Comparison of ENCODE assay signal across 7 mouse cellular contexts in genomic region chr12:112720216-112720615, GRCm38 (mm10). TPM values are rescaled to one million over a fixed set of nuclear protein-coding genes. Genes with fewer than 3 reads are reported as not detected.
DNase-seq lines count a peak whose midpoint lies in the region; ATAC-seq and TF ChIP-seq lines count a peak whose summit lies in the region.

TSS of gene Cep170b (plus strand) at chr12:112720455.

- H3K4me1 ChIP-seq in testis, adult 2 months (ENCODE audit: control insufficient read depth, insufficient read depth, low read length): peaks cover 13% of the 10 kb centered on the region
- H3K4me1 ChIP-seq in forebrain, embryonic 13.5 days: peaks cover 32% of the 10 kb centered on the region
- peaks cover 24% of the 10 kb centered on the region for H3K4me1 ChIP-seq in liver, embryonic 13.5 days (replicated peaks)

- H3K9me3 ChIP-seq in forebrain, embryonic 13.5 days (replicated peaks): no peaks in the 10 kb centered on the region
- H3K9me3 ChIP-seq in liver, embryonic 13.5 days (replicated peaks): no peaks in the 10 kb centered on the region

- H3K36me3 ChIP-seq in testis, adult 2 months (ENCODE audit: control insufficient read depth, insufficient read depth, low read length): no peaks in the 10 kb centered on the region
- no peaks in the 10 kb centered on the region for H3K36me3 ChIP-seq in forebrain, embryonic 13.5 days (ENCODE audit: poor library complexity, severe bottlenecking)
- 0 out of 2 replicates have a peak, but pooled peaks cover 4% of the 10 kb centered on the region for H3K36me3 ChIP-seq in liver, embryonic 13.5 days

- H3K4me2 ChIP-seq in forebrain, embryonic 13.5 days: peak within 1 kb of the TSS; percentile 98
- H3K4me2 ChIP-seq in liver, embryonic 13.5 days: peak within 1 kb of the TSS; percentile 78

- no peaks in the 10 kb centered on the region for H3K27me3 ChIP-seq in testis, adult 2 months (ENCODE audit: control insufficient read depth, insufficient read depth, low read length)
- peaks cover 30% of the 10 kb centered on the region for H3K27me3 ChIP-seq in forebrain, embryonic 13.5 days
- H3K27me3 ChIP-seq in liver, embryonic 13.5 days: peaks cover 52% of the 10 kb centered on the region

- ATAC-seq in forebrain, embryonic 13.5 days: no peak
- ATAC-seq in liver, embryonic 13.5 days (ENCODE audit: low read depth): no peak

- peak within 1 kb of the TSS; percentile 86 for H3K4me3 ChIP-seq in testis, adult 2 months (ENCODE audit: control insufficient read depth, low read depth, low read length)
- peak within 1 kb of the TSS; percentile 84 for H3K4me3 ChIP-seq in forebrain, embryonic 13.5 days
- peak within 1 kb of the TSS; percentile 64 for H3K4me3 ChIP-seq in liver, embryonic 13.5 days (replicated peaks)

- DNase-seq in testis, postnatal 10 days (ENCODE audit: low spot score): no peak
- DNase-seq in kidney, adult 18-20 months: peak; percentile 43
- DNase-seq in liver, embryonic 13.5 days: no peak
- no peak for DNase-seq in frontal cortex, postnatal 25 days (ENCODE audit: low spot score in 2 of 2)
- no peak for DNase-seq in thymus, postnatal 14 days

- 75% methylated on average over 6 of the region's 6 CpGs for WGBS in forebrain, embryonic 13.5 days
- 46% methylated on average over 6 of the region's 6 CpGs for WGBS in liver, embryonic 13.5 days (ENCODE audit: insufficient replicate concordance)

- H3K27ac ChIP-seq in testis, adult 2 months (ENCODE audit: control insufficient read depth, insufficient read depth, low read depth, low read length): peak within 1 kb of the TSS; percentile 85
- H3K27ac ChIP-seq in forebrain, embryonic 13.5 days: no peak within 1 kb of the TSS
- H3K27ac ChIP-seq in liver, embryonic 13.5 days: peak within 1 kb of the TSS; percentile 67

- TF ChIP-seq POLR2A in testis, adult 2 months (IDR thresholded peaks at IDR 0.05; ENCODE audit: control insufficient read depth, low read depth, low read length): no peak

- H3K9ac ChIP-seq in forebrain, embryonic 13.5 days: no peak within 1 kb of the TSS
- peak within 1 kb of the TSS; percentile 50 for H3K9ac ChIP-seq in liver, embryonic 13.5 days

- no peak for TF ChIP-seq CTCF in testis, adult 2 months (IDR thresholded peaks at IDR 0.05; ENCODE audit: control insufficient read depth, insufficient read depth, insufficient replicate concordance, low read depth, low read length)

RNA-seq across cellular contexts. Expression of gene Cep170b, which starts in this region (rescaled TPM):
- polyA plus RNA-seq in testis, adult 2 months (2012; rRNA removed): 27.4 and 28.8 TPM in 2 replicates
- 11.0 and 13.1 TPM in 2 replicates for polyA plus RNA-seq in forebrain, embryonic 13.5 days (2015; fragmentation: Nextera tagmentation; extraction: Ambion mirVana)
- polyA plus RNA-seq in liver, embryonic 13.5 days (2015; fragmentation: Nextera tagmentation; extraction: Ambion mirVana): 2.5 and 2.9 TPM in 2 replicates
